Mouse (Mus musculus): ENCODE data around the gene Grk6. TPM values are rescaled to one million over a fixed set of nuclear protein-coding genes. Genes with fewer than 3 reads are reported as not detected.

Gene Grk6
- total and polyA plus RNA-seq, 2 experiments from 2014 or later: 35.8 to 71.9 TPM

- no peaks in the 10 kb centered on the region for H3K9me3 ChIP-seq (ENCODE audit: low read length)
- H3K9ac ChIP-seq (replicated peaks; ENCODE audit: low read length, poor library complexity, severe bottlenecking): no peak overlapping the region
- 86% methylated on average over 10 of the region's 10 CpGs for WGBS
- peaks cover 8% of the 10 kb centered on the region for H3K4me1 ChIP-seq (ENCODE audit: insufficient read depth, low read length)
- no peak overlapping the region for H3K27ac ChIP-seq (ENCODE audit: low read depth, low read length)
- DNase-seq (ENCODE audit: low spot score) (no peak), ATAC-seq (ENCODE audit: low FRiP score) (no peak)
- no peak overlapping the region for H3K4me3 ChIP-seq (ENCODE audit: low read depth, low read length)
- H3K27me3 ChIP-seq (ENCODE audit: insufficient read depth, low read length): no peaks in the 10 kb centered on the region
- H3K4me2 ChIP-seq (ENCODE audit: low read depth, low read length, poor library complexity, severe bottlenecking): no peak overlapping the region
- TF ChIP-seq CTCF (IDR thresholded peaks at IDR 0.05): no peak
- H3K36me3 ChIP-seq (ENCODE audit: insufficient read depth, low read length): peaks cover 58% of the 10 kb centered on the region
Measured at GRCm38 (mm10) chr13:55506697-55507096, 61.8 kb downstream of the Grk6 start.

GRCm38 (mm10) chr13:55507877-55508276 is 63.0 kb downstream of the Grk6 start:
- H3K9ac ChIP-seq (replicated peaks; ENCODE audit: low read length, poor library complexity, severe bottlenecking): no peak overlapping the region
- H3K27me3 ChIP-seq (ENCODE audit: insufficient read depth, low read length): no peaks in the 10 kb centered on the region
- H3K4me1 ChIP-seq (ENCODE audit: insufficient read depth, low read length): peaks cover 14% of the 10 kb centered on the region
- peaks cover 55% of the 10 kb centered on the region for H3K36me3 ChIP-seq (ENCODE audit: insufficient read depth, low read length)
- 0 out of 2 replicates have a peak, but pooled peaks have one; percentile 10 for ATAC-seq (ENCODE audit: low FRiP score)
- 56% methylated on average over 11 of the region's 11 CpGs for WGBS
- TF ChIP-seq CTCF (IDR thresholded peaks at IDR 0.05): peak; percentile 40; the same call in 1 of the 2 replicates
- no peak overlapping the region for H3K4me3 ChIP-seq (ENCODE audit: low read depth, low read length)
- DNase-seq (ENCODE audit: low spot score): no peak
- H3K4me2 ChIP-seq (ENCODE audit: low read depth, low read length, poor library complexity, severe bottlenecking): no peak overlapping the region
- H3K9me3 ChIP-seq (ENCODE audit: low read length): no peaks in the 10 kb centered on the region
- H3K27ac ChIP-seq (ENCODE audit: low read depth, low read length): no peak overlapping the region

DNA sequence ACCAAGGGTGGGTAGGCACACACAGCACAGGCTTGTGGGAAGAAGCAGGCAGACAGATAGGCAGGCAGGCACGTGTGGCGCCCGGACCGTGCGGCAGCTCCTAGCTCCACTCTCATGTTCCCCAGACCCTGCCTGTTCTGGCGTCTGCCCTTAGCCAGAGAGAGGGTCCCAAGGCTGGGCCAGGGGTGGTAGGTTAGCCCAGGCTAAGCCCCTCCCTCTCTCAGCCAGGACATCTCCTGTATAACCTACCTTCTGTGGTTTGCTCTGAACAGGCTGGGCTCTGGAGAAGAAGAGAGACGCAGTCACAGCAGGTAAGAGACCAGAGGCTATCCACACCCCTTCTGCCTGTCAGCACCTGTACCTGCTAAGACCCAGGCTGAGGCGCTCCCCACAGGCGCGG is 63.7 kb downstream of the Grk6 start:
- no peaks in the 10 kb centered on the region for H3K9me3 ChIP-seq (ENCODE audit: low read length)
- no peak overlapping the region for H3K4me3 ChIP-seq (ENCODE audit: low read depth, low read length)
- 94% methylated on average over 10 of the region's 10 CpGs for WGBS
- H3K9ac ChIP-seq (replicated peaks; ENCODE audit: low read length, poor library complexity, severe bottlenecking): no peak overlapping the region
- peaks cover 14% of the 10 kb centered on the region for H3K4me1 ChIP-seq (ENCODE audit: insufficient read depth, low read length)
- H3K27ac ChIP-seq (ENCODE audit: low read depth, low read length): no peak overlapping the region
- TF ChIP-seq CTCF (IDR thresholded peaks at IDR 0.05): no peak
- DNase-seq (ENCODE audit: low spot score) (no peak), ATAC-seq (ENCODE audit: low FRiP score) (no peak)
- peaks cover 49% of the 10 kb centered on the region for H3K36me3 ChIP-seq (ENCODE audit: insufficient read depth, low read length)
- no peaks in the 10 kb centered on the region for H3K27me3 ChIP-seq (ENCODE audit: insufficient read depth, low read length)
- no peak overlapping the region for H3K4me2 ChIP-seq (ENCODE audit: low read depth, low read length, poor library complexity, severe bottlenecking)

- H3K27ac ChIP-seq (ENCODE audit: low read depth, low read length): no peak overlapping the region; the same call in 1 of the 2 replicates
Measured at GRCm38 (mm10) chr13:55510332-55510667, 65.4 kb downstream of the Grk6 start.

More at GRCm38 (mm10) chr13:55510332-55510667, 65.4 kb downstream of the Grk6 start:
- Histone ChIP-seq H3K36me3 (ENCODE audit: insufficient read depth, low read length) (peaks cover 38% of the 10 kb centered on the region), H3K9ac (replicated peaks; ENCODE audit: low read length, poor library complexity, severe bottlenecking) (no peak overlapping the region), H3K27me3 (ENCODE audit: insufficient read depth, low read length) (no peaks in the 10 kb centered on the region), H3K4me3 (ENCODE audit: low read depth, low read length) (no peak overlapping the region), H3K4me1 (ENCODE audit: insufficient read depth, low read length) (peaks cover 19% of the 10 kb centered on the region), H3K9me3 (ENCODE audit: low read length) (no peaks in the 10 kb centered on the region), H3K4me2 (ENCODE audit: low read depth, low read length, poor library complexity, severe bottlenecking) (no peak overlapping the region)
- no peak for DNase-seq (ENCODE audit: low spot score)
- ATAC-seq (ENCODE audit: low FRiP score): no peak
- WGBS: 31% methylated on average over 3 of the region's 3 CpGs
- no peak for TF ChIP-seq CTCF (IDR thresholded peaks at IDR 0.05)

Small RNAs within 50 kb of the gene (microRNA-seq; reads per million reads assigned to microRNA genes)
- gene Mir6943 (ENCODE audit: borderline number of aligned reads) (not detected), gene Mir6944 (ENCODE audit: borderline number of aligned reads) (38.9 reads per million, percentile 35 among the genes with 10 or more reads in this experiment), gene Mir6945 (ENCODE audit: borderline number of aligned reads) (4.7 reads per million, percentile 10 among the genes with 10 or more reads in this experiment)

Other genes with a start within 250 kb of the Grk6 start
- gene Nsd1, start 235.3 kb upstream of the Grk6 start, total RNA-seq (2014; rRNA removed): 103 and 111 TPM in 2 replicates
- gene Nsd1, start 235.3 kb upstream of the Grk6 start, polyA plus RNA-seq (2015; fragmentation: Nextera tagmentation; extraction: Ambion mirVana): 47.0 and 56.2 TPM in 2 replicates
- gene Prelid1, start 124.6 kb upstream of the Grk6 start, total RNA-seq (2014; rRNA removed): 208 and 210 TPM in 2 replicates
- gene Prelid1, start 124.6 kb upstream of the Grk6 start, polyA plus RNA-seq (2015; fragmentation: Nextera tagmentation; extraction: Ambion mirVana): 318 and 326 TPM in 2 replicates
- gene Rab24, start 123.1 kb upstream of the Grk6 start, total RNA-seq (2014; rRNA removed): 70.0 and 88.1 TPM in 2 replicates
- 83.2 and 84.2 TPM in 2 replicates for gene Rab24, start 123.1 kb upstream of the Grk6 start, polyA plus RNA-seq (2015; fragmentation: Nextera tagmentation; extraction: Ambion mirVana)
- 6.6 and 7.2 TPM in 2 replicates for gene Mxd3, start 115.2 kb upstream of the Grk6 start, total RNA-seq (2014; rRNA removed)
- gene Mxd3, start 115.2 kb upstream of the Grk6 start, polyA plus RNA-seq (2015; fragmentation: Nextera tagmentation; extraction: Ambion mirVana): 3.5 and 3.6 TPM in 2 replicates
- gene Lman2, start 82.3 kb upstream of the Grk6 start, total RNA-seq (2014; rRNA removed): 55.7 and 55.9 TPM in 2 replicates
- 32.8 and 35.0 TPM in 2 replicates for gene Lman2, start 82.3 kb upstream of the Grk6 start, polyA plus RNA-seq (2015; fragmentation: Nextera tagmentation; extraction: Ambion mirVana)
- 0.44 and 1.1 TPM in 2 replicates for gene Rgs14, start 75.3 kb upstream of the Grk6 start, total RNA-seq (2014; rRNA removed)
- gene Rgs14, start 75.3 kb upstream of the Grk6 start, polyA plus RNA-seq (2015; fragmentation: Nextera tagmentation; extraction: Ambion mirVana): 1.3 and 1.5 TPM in 2 replicates
- gene Slc34a1, start 46.9 kb upstream of the Grk6 start, total RNA-seq (2014; rRNA removed): not detected in 2 replicates
- gene Slc34a1, start 46.9 kb upstream of the Grk6 start, polyA plus RNA-seq (2015; fragmentation: Nextera tagmentation; extraction: Ambion mirVana): 0.04 TPM in 1 of 2 replicates, not detected in the other
- gene Pfn3, start 29.8 kb upstream of the Grk6 start, total RNA-seq (2014; rRNA removed): 0.71 TPM in 1 of 2 replicates, not detected in the other
- 1.5 and 1.6 TPM in 2 replicates for gene Pfn3, start 29.8 kb upstream of the Grk6 start, polyA plus RNA-seq (2015; fragmentation: Nextera tagmentation; extraction: Ambion mirVana)
- gene F12, start 18.3 kb upstream of the Grk6 start, total RNA-seq (2014; rRNA removed): not detected in 2 replicates
- gene F12, start 18.3 kb upstream of the Grk6 start, polyA plus RNA-seq (2015; fragmentation: Nextera tagmentation; extraction: Ambion mirVana): 0.43 and 0.49 TPM in 2 replicates
- gene Prr7, start 19.2 kb downstream of the Grk6 start, total RNA-seq (2014; rRNA removed): 101 and 131 TPM in 2 replicates
- 6.6 and 8.1 TPM in 2 replicates for gene Prr7, start 19.2 kb downstream of the Grk6 start, polyA plus RNA-seq (2015; fragmentation: Nextera tagmentation; extraction: Ambion mirVana)
- 498 and 510 TPM in 2 replicates for gene Dbn1, start 43.0 kb downstream of the Grk6 start, total RNA-seq (2014; rRNA removed)
- gene Dbn1, start 43.0 kb downstream of the Grk6 start, polyA plus RNA-seq (2015; fragmentation: Nextera tagmentation; extraction: Ambion mirVana): 482 and 484 TPM in 2 replicates
- gene Pdlim7, start 68.6 kb downstream of the Grk6 start, total RNA-seq (2014; rRNA removed): 32.3 and 41.3 TPM in 2 replicates
- 153 and 171 TPM in 2 replicates for gene Pdlim7, start 68.6 kb downstream of the Grk6 start, polyA plus RNA-seq (2015; fragmentation: Nextera tagmentation; extraction: Ambion mirVana)
- gene Dok3, start 84.2 kb downstream of the Grk6 start, total RNA-seq (2014; rRNA removed): 3.0 and 4.5 TPM in 2 replicates
- gene Dok3, start 84.2 kb downstream of the Grk6 start, polyA plus RNA-seq (2015; fragmentation: Nextera tagmentation; extraction: Ambion mirVana): 1.4 and 1.6 TPM in 2 replicates
- gene Ddx41, start 91.6 kb downstream of the Grk6 start, total RNA-seq (2014; rRNA removed): 51.9 and 58.9 TPM in 2 replicates
- 45.4 and 49.1 TPM in 2 replicates for gene Ddx41, start 91.6 kb downstream of the Grk6 start, polyA plus RNA-seq (2015; fragmentation: Nextera tagmentation; extraction: Ambion mirVana)
- gene Fam193b, start 126.0 kb downstream of the Grk6 start, total RNA-seq (2014; rRNA removed): 73.9 and 90.6 TPM in 2 replicates
- gene Fam193b, start 126.0 kb downstream of the Grk6 start, polyA plus RNA-seq (2015; fragmentation: Nextera tagmentation; extraction: Ambion mirVana): 42.7 and 43.5 TPM in 2 replicates
- gene Tmed9, start 128.7 kb downstream of the Grk6 start, total RNA-seq (2014; rRNA removed): 57.6 and 62.5 TPM in 2 replicates
- gene Tmed9, start 128.7 kb downstream of the Grk6 start, polyA plus RNA-seq (2015; fragmentation: Nextera tagmentation; extraction: Ambion mirVana): 101 and 102 TPM in 2 replicates
- 62.6 and 67.7 TPM in 2 replicates for gene B4galt7, start 154.8 kb downstream of the Grk6 start, total RNA-seq (2014; rRNA removed)
- gene B4galt7, start 154.8 kb downstream of the Grk6 start, polyA plus RNA-seq (2015; fragmentation: Nextera tagmentation; extraction: Ambion mirVana): 50.1 and 55.1 TPM in 2 replicates
- 90.6 and 101 TPM in 2 replicates for gene Caml, start 177.9 kb downstream of the Grk6 start, total RNA-seq (2014; rRNA removed)
- 113 and 114 TPM in 2 replicates for gene Caml, start 177.9 kb downstream of the Grk6 start, polyA plus RNA-seq (2015; fragmentation: Nextera tagmentation; extraction: Ambion mirVana)
- 22.3 and 29.8 TPM in 2 replicates for gene Ddx46, start 190.0 kb downstream of the Grk6 start, total RNA-seq (2014; rRNA removed)
- 20.4 and 21.9 TPM in 2 replicates for gene Ddx46, start 190.0 kb downstream of the Grk6 start, polyA plus RNA-seq (2015; fragmentation: Nextera tagmentation; extraction: Ambion mirVana)
- gene B230219D22Rik, start 248.1 kb downstream of the Grk6 start, total RNA-seq (2014; rRNA removed): 164 and 177 TPM in 2 replicates
- 58.4 and 62.8 TPM in 2 replicates for gene B230219D22Rik, start 248.1 kb downstream of the Grk6 start, polyA plus RNA-seq (2015; fragmentation: Nextera tagmentation; extraction: Ambion mirVana)